Mouse (Mus musculus) heart, embryonic 14.5 days (tissue): Measurements from ENCODE around the gene Pnkp. TPM values are rescaled to one million over a fixed set of nuclear protein-coding genes. Genes with fewer than 3 reads are reported as not detected.
A peak's percentile ranks its signal among the peaks of the same experiment; 100 is the strongest.

Experiments
- ATAC-seq: fragments of 200-750 bp; cut with Nextera tagmentation; 2 replicates; pipeline ENCODE4 v1.8.0; 2017; ENCODE audit warnings: low read depth, moderate TSS enrichment; ENCODE audit not compliant: insufficient number of reproducible peaks, insufficient read depth, low FRiP score
- H3K27ac ChIP-seq, 2 experiments: fragments of 200-500 bp in 1 of 2; fragments of 300-500 bp in 1 of 2; sonication (generic) in 1 of 2; replicated peaks in 1 of 2; 2 replicates each; pipeline ENCODE4 v1.5.1; 2012 to 2014; ENCODE audit warnings: low read depth in 2 of 2, low read length in 2 of 2, control low read depth in 1 of 2, mild to moderate bottlenecking in 1 of 2, mixed read lengths in 1 of 2; ENCODE audit not compliant: control insufficient read depth in 1 of 2, insufficient read depth in 1 of 2
- H3K27me3 ChIP-seq: fragments of 300-500 bp; sonication (generic); 2 replicates; pipeline ENCODE4 v1.6.1; 2014; ENCODE audit warnings: mild to moderate bottlenecking, low read length, control low read depth; ENCODE audit not compliant: control insufficient read depth, insufficient read depth
- H3K36me3 ChIP-seq: fragments of 300-500 bp; sonication (generic); 2 replicates; pipeline ENCODE4 v1.6.1; 2014; ENCODE audit warnings: mild to moderate bottlenecking, control low read depth, low read length, mixed read lengths; ENCODE audit not compliant: control insufficient read depth, insufficient read depth
- H3K4me1 ChIP-seq, 2 experiments: fragments of 200-500 bp in 1 of 2; fragments of 300-500 bp in 1 of 2; sonication (generic) in 1 of 2; 2 replicates each; pipeline ENCODE4 v1.6.1; 2012 to 2014; ENCODE audit warnings: low read length in 2 of 2, control low read depth in 1 of 2, mixed read lengths in 1 of 2; ENCODE audit not compliant: control insufficient read depth in 2 of 2, insufficient read depth in 2 of 2
- H3K4me2 ChIP-seq: fragments of 300-500 bp; sonication (generic); 2 replicates; pipeline ENCODE4 v1.6.1; 2014; ENCODE audit warnings: mild to moderate bottlenecking, low read length
- H3K4me3 ChIP-seq, 2 experiments: fragments of 200-500 bp in 1 of 2; fragments of 300-500 bp in 1 of 2; sonication (generic) in 1 of 2; 2 replicates each; pipeline ENCODE4 v1.5.1; 2012 to 2014; ENCODE audit warnings: low read length in 2 of 2, mild to moderate bottlenecking in 2 of 2, control low read depth in 1 of 2, low read depth in 1 of 2, moderate library complexity in 1 of 2; ENCODE audit not compliant: control insufficient read depth in 1 of 2, insufficient read depth in 1 of 2
- H3K9ac ChIP-seq: fragments of 300-500 bp; sonication (generic); 2 replicates; pipeline ENCODE4 v1.6.1; 2014; ENCODE audit warnings: mild to moderate bottlenecking, low read length
- H3K9me3 ChIP-seq: fragments of 300-500 bp; sonication (generic); 2 replicates; pipeline ENCODE4 v1.6.1; 2016; ENCODE audit warnings: low read length, control low read depth; ENCODE audit not compliant: control insufficient read depth
- WGBS: fragments of 180-500 bp; shearing (Covaris S2); extraction: QIAGEN DNeasy Blood & Tissue Kit; methylation state at CpG from one replicate; pipeline ENCODE4 v1.1.7; 2014; 5-methylcytosine and 5-hydroxymethylcytosine counted together
- polyA plus RNA-seq: library from polyadenylated mRNA; unstranded; fragments of >200 nt; fragmentation: Nextera tagmentation; extraction: Ambion mirVana; gene quantifications from 2 replicates; pipeline ENCODE4 v1.2.1, GENCODE M21; 2014

Pnkp gene
- polyA plus RNA-seq, 1 experiment from 2014 or later: 22.7 TPM

DNA sequence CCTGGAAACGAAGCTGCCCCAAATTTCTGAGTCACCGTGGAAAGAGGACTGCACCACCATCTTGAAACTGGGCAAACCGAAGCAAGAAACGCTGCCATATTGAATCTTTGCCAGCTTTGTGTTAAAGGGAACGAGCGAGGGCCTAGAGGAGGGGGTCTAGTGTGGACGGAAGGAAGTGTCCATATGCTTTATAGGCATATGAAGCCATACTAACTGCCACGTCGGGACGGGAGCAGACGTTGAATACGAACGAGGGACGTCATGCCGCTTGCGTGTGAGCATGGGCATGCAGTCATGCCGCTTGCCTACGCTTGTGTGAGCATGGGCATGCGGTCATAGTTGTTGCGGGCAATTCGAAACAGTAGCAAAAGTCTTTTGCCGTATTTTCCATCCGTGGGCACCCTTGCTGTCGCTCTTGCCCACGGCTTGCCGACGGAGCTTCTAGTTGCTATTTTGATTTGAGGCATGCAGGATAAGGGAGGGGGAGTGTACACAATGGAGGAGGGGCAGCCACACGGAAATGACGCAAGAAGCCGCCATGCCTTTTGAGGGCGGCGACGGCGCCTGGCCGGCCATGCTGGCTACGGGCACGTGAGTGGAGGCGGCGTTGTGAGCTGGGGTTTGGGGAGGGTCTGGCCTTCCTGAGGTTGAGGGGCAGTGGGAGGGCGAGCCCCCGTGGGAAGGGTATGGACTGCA is 7.4 kb upstream of the Pnkp start:
- H3K4me1 ChIP-seq: peaks cover 21 to 33% of the 10 kb centered on the region in 2 experiments
- peak; percentile 60 for ATAC-seq

DNA sequence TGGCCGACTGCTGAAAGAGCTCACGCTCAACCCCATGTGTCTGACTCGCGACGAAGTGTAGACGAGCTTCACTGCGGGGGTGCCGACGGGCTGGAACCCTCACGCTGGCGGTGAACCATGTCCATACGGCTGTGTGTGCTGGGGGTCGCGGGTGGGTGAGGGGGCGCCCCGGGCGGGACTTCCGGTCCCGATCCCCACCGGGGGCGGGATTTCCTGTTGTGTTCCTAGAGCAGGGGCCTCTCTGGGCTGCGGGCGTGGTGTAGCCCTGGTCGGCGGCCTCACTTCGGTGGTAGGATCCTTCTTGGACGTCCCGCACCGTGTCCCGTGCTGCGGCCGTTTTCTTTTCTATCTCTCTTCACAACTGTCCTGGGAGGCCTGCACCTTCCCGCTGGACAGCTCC is 6.8 kb upstream of the Pnkp start:
- Histone ChIP-seq H3K9me3 (no peaks in the 10 kb centered on the region), H3K4me3 (peak overlapping the region; percentile 70 to 76), H3K4me2 (peak overlapping the region; percentile 86), H3K4me1 (peaks cover 24 to 37% of the 10 kb centered on the region in 2 experiments), H3K27ac (peak overlapping the region; percentile 94 to 98), H3K9ac (peak overlapping the region; percentile 91), H3K27me3 (no peaks in the 10 kb centered on the region), H3K36me3 (peaks cover 44% of the 10 kb centered on the region)
- WGBS: under 1% methylated on average over 32 of the region's 33 CpGs
- ATAC-seq: peak; percentile 26

More for the DNA sequence above, 7.4 kb upstream of the Pnkp start:
- H3K9me3 ChIP-seq: no peaks in the 10 kb centered on the region
- H3K4me2 ChIP-seq: peak overlapping the region; percentile 86
- H3K27ac ChIP-seq: peak overlapping the region; percentile 94 to 98
- H3K9ac ChIP-seq: peak overlapping the region; percentile 91
- under 1% methylated on average over 41 of the region's 41 CpGs for WGBS
- peak overlapping the region; percentile 70 to 76 for H3K4me3 ChIP-seq
- peaks cover 49% of the 10 kb centered on the region for H3K36me3 ChIP-seq
- H3K27me3 ChIP-seq: no peaks in the 10 kb centered on the region

- Histone ChIP-seq H3K36me3 (peaks cover 35% of the 10 kb centered on the region), H3K9ac (peak overlapping the region; percentile 91), H3K9me3 (no peaks in the 10 kb centered on the region), H3K4me3 (peak overlapping the region; percentile 70 to 76), H3K4me2 (peak overlapping the region; percentile 86), H3K4me1 (peaks cover 26 to 41% of the 10 kb centered on the region in 2 experiments), H3K27me3 (no peaks in the 10 kb centered on the region), H3K27ac (peak overlapping the region; percentile 60 to 98; a peak in 3 of 4 replicates)
- 71% methylated on average over 8 of the region's 8 CpGs for WGBS
- ATAC-seq: no peak
Measured at GRCm38 (mm10) chr7:44850789-44851624, 5.9 kb upstream of the Pnkp start.

- ATAC-seq: no peak
- Histone ChIP-seq H3K4me1 (peaks cover 28 to 46% of the 10 kb centered on the region in 2 experiments), H3K4me2 (no peak overlapping the region), H3K27me3 (no peaks in the 10 kb centered on the region), H3K36me3 (peaks cover 28% of the 10 kb centered on the region), H3K9me3 (no peaks in the 10 kb centered on the region), H3K9ac (no peak overlapping the region), H3K27ac (no peak overlapping the region), H3K4me3 (no peak overlapping the region)
- WGBS: 93% methylated on average over 12 of the region's 12 CpGs
Measured at GRCm38 (mm10) chr7:44851625-44852234, 5.2 kb upstream of the Pnkp start.

DNA sequence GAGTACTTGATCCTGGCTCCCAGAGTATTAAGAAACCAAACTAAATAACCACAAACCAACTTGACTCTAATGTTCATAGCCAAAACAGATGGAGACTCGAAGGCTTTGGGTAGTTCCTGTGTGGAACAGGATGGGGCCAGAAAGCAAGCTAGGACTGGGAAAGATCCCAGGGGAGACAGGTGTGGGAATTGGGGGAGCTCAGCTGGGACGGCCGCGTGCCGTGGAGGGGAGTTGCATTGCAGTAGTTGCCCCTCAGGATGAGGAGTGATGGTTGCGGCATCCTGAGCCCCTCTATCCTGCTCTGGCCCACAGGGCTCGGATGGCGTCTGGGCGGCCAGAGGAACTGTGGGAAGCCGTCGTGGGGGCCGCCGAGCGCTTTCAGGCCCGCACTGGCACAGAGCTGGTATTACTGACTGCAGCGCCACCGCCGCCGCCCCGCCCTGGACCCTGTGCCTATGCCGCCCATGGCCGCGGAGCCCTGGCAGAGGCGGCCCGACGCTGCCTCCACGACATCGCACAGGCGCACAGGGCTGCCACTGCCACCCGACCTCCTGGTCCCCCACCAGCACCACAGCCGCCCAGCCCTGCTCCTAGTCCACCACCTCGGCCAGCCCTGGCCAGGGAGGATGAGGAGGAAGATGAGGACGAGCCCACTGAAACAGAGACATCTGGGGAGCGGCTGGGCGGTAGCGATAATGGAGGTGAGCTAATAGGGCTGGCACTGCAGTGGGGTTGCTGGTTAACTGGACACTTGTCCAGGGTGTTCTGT is 4.5 kb upstream of the Pnkp start:
- peaks cover 23% of the 10 kb centered on the region for H3K36me3 ChIP-seq
- ATAC-seq: no peak
- H3K4me3 ChIP-seq: no peak overlapping the region
- H3K4me2 ChIP-seq: no peak overlapping the region
- H3K27me3 ChIP-seq: no peaks in the 10 kb centered on the region
- no peaks in the 10 kb centered on the region for H3K9me3 ChIP-seq
- WGBS: 90% methylated on average over 36 of the region's 36 CpGs
- no peak overlapping the region for H3K27ac ChIP-seq
- peaks cover 28 to 45% of the 10 kb centered on the region in 2 experiments for H3K4me1 ChIP-seq
- H3K9ac ChIP-seq: no peak overlapping the region

DNA sequence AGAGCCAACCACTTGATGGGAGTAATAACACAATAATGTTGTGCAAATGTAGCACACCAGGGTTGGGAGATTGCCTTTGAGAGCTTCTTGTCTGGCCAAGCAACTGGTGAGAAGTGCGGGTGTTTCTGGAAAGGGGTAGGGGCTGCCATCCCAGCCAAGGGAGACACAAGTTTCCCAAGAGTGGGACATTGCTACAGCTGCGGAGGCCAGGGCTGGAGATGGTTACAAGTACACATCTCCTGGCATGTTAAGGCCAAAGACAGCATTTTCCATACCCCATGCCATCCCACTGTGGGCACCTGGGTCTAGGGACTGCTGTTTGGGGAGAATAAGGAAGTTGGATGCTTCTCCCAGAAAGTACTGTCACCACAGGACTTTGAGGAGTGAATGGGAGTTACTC is 3.9 kb upstream of the Pnkp start:
- Histone ChIP-seq H3K4me3 (no peak overlapping the region), H3K4me1 (peaks cover 26 to 43% of the 10 kb centered on the region in 2 experiments), H3K27me3 (no peaks in the 10 kb centered on the region), H3K9ac (0 out of 2 replicates have a peak overlapping the region, but pooled peaks have one; percentile 73), H3K36me3 (peaks cover 22% of the 10 kb centered on the region), H3K27ac (no peak overlapping the region), H3K9me3 (no peaks in the 10 kb centered on the region), H3K4me2 (peak overlapping the region; percentile 81)
- no peak for ATAC-seq
- WGBS: 89% methylated on average over 2 of the region's 2 CpGs
